Mouse (Mus musculus) left cerebral cortex, adult 18-20 months (tissue): ENCODE results near the gene Tek. TPM values are rescaled to one million over a fixed set of nuclear protein-coding genes. Genes with fewer than 3 reads are reported as not detected.
"Not testable (repeated sequence)": the region's sequence is repeated elsewhere in the genome, so short reads cannot be mapped to it uniquely, and the experiment has no call there.

ENCODE experiments used
- DNase-seq, 2 experiments: peaks; one replicate each; pipeline ENCODE4 v3.0.0; 2021 to 2022; ENCODE audit warnings: low spot score in 2 of 2, mixed read lengths in 1 of 2
- long read RNA-seq, 2 experiments: library from polyadenylated mRNA; stranded (forward); transcript quantifications; one replicate each; pipeline ENCODE4 v2.0.0; 2021
- total RNA-seq, 2 experiments: library from RNA; stranded (reverse); gene quantifications; 2 replicates each; pipeline ENCODE4 v1.2.3; 2021

Tek gene
- total RNA-seq, result 10 to 100 TPM in 1 of 2 experiments, 1 to 10 TPM in 1; 7.8 to 10.2 TPM
- long read RNA-seq, experiment 1, full-length matches to known transcripts, result 5 of 10 reads
- long read RNA-seq, experiment 1, partial matches to known transcripts, result 4 of 10 reads
- long read RNA-seq, experiment 1, other reads (novel, unspliced or antisense), result 1 of 10 reads
- long read RNA-seq, experiment 2, full-length matches to known transcripts, result 3 of 3 reads
- long read RNA-seq, experiment 2, partial matches to known transcripts, result 0 of 3 reads
- long read RNA-seq, experiment 2, other reads (novel, unspliced or antisense), result 0 of 3 reads

DNA sequence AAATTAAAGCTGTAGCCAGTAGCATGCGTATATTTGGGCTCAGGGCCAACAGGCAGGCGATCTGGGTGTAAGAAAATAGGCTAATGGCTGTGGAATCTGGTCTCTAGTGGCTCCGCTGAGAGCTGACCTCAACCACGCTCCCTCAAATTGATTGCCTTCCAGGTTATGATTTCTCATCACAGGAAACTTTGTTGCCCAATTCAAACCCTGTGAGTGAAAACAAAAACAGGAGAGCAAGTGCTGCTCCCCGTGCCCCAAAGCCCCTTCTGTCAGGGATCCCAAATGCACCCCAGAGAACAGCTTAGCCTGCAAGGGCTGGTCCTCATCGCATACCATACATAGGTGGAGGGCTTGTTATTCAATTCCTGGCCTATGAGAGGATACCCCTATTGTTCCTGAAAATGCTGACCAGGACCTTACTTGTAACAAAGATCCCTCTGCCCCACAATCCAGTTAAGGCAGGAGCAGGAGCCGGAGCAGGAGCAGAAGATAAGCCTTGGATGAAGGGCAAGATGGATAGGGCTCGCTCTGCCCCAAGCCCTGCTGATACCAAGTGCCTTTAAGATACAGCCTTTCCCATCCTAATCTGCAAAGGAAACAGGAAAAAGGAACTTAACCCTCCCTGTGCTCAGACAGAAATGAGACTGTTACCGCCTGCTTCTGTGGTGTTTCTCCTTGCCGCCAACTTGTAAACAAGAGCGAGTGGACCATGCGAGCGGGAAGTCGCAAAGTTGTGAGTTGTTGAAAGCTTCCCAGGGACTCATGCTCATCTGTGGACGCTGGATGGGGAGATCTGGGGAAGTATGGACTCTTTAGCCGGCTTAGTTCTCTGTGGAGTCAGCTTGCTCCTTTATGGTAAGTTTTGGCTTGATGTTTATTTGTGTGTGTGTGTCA, at the start of gene Tek:
Gene Tek, plus strand, starts transcription at position 452 of the 894 bp plus-strand sequence.
- no peak for DNase-seq

DNA sequence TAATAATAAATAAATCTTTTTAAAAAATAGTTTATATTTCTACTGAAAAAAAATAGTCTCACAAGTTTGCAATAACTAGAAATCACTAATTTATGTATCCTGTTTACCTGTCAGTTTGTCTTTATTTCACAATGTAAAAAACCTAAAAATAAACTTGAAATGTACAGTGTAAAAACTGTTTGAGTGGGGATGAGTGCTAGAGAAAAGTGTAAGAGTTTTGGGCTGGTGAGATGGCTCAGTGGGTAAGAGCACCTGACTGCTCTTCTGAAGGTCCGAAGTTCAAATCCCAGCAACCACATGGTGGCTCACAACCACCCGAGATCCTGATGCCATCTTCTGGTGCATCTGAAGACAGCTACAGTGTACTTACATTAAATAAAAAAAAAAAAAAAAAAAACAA, 49.3 kb upstream of the Tek start:
- not testable (repeated sequence) for DNase-seq

DNA sequence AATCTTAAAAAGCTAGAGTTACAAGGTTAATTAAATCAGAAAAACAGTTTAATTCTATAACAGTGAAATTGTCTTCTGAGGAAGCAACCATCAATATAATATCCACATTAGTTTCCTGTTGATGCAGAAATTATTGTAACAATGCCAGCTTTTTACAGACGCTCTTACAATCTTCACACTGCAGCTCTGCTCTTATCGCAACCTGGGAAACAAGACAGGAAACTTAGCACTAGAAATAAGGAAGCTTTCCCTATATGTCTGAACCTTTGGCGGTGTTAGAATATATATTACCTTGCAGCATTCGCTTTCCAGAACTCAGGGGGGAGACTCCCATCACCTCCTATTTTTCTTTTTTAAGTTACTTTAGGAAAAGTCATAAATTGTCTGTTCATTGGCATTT, 48.0 kb upstream of the Tek start:
- DNase-seq, result no peak

- no peak for DNase-seq
Observed at GRCm38 (mm10) chr4:94692175-94692574, 46.9 kb upstream of the Tek start.

- DNase-seq, result no peak
Observed at GRCm38 (mm10) chr4:94696368-94696767, 42.7 kb upstream of the Tek start.

DNA sequence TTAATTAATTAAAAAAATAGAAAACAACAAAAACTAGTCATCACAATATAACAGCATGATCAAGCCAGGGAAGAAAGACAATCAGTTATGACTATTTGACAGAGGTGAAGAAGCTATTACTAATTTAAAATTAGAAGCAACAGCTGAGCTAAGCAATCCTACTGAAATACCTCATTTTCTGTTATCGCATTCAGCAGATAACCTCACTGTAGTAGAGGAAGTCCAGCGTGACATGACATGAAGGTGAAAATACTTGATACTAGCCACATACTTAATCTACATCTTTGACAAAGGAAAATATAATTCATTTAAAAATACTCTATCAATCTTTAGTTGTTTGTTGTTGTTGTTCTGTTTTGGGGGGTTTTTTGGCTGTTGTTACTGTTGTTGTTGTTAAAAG, 28.1 kb upstream of the Tek start:
- DNase-seq, result no peak

DNA sequence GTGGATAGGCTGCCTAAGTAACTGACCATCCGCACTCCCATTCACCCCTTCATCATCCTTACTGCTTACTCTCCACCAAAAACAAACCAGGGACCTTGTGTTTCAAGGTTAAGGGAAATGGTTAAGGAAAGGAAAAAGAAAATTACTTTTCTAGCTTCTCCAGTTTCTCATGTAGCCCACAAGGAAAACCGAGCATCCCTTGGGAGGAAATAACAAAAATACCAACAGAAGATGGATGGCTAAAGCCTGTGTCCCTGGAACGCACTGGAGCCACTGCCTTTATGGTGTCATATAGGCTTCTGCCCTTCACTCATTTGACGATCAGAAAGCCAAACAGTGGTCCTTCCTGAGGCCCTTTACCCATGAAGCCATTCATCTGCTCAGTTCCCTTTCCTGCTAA, 27.7 kb upstream of the Tek start:
- no peak for DNase-seq

GRCm38 (mm10) chr4:94713741-94714140, 25.3 kb upstream of the Tek start:
- no peak for DNase-seq

- DNase-seq, result no peak
Observed at GRCm38 (mm10) chr4:94715166-94715565, 23.9 kb upstream of the Tek start.

DNA sequence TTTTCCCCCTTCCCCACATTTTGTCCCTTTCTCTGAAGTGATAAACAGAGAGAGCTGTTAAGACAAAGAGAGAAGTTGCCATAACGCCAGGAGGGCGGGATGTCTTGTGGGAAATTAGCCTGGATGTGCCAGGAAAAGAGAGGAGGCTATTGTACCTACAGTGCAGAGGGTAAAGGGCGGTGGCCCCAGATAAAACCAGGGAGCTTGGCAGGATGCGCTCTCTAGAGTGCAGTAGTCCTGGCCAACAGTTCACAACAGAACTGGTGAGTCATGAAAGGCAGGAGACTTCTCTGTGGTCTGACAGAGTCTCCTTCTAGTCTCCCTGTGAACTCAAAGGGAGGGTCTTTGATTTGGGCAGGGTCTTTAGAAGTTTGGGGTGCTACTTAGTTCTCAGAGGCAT, 13.3 kb upstream of the Tek start:
- DNase-seq, result no peak

- DNase-seq, result no peak
Observed at GRCm38 (mm10) chr4:94732721-94733120, 6.4 kb upstream of the Tek start.

DNA sequence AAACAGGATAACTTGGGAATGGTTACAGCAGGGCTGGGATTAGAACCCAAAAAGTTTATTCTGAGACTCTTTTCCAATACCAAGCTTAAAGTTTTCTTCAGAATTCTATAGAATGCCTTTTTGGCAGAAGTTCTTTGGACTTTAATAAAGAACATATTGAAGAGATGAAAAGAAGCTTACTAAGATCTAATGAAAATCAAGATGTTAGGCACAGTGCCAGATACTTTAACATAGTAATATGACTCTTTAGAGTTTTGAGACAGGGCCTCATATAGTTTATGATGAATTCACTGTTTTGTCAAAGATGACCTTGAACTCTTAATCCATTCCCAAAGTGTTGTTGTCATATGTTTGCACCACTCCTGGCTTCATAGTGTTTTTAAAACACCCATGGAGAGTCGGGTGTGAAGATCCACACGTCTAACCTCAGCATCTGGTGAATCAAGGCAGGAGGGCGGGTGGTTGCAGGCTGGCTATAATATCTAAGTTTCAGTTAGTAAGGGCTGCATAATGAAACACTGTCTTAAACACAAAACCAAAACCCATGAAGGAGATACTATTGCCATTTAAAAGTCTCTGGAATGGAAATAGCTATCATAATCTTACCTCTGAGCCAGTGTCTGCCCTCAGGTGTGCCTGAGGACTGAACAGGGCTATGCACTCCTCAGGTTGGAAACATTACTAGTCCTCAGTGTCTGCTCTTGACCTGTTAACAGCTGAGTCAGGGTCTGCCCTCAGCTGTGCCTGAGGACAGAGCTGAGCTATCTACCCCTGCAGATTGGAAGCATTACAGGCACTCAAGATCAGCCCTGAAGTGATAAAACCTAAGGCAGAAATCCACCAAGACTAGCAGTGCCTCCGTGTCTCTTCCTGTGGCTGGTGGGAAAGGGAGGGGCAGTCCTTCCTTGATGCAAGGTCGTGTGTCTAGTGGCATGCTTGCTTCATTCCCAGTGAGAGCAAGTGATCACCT, 1.5 kb upstream of the Tek start:
- no peak for DNase-seq

- no peak for DNase-seq
Observed at GRCm38 (mm10) chr4:94741824-94742223, 2.7 kb downstream of the Tek start.

DNA sequence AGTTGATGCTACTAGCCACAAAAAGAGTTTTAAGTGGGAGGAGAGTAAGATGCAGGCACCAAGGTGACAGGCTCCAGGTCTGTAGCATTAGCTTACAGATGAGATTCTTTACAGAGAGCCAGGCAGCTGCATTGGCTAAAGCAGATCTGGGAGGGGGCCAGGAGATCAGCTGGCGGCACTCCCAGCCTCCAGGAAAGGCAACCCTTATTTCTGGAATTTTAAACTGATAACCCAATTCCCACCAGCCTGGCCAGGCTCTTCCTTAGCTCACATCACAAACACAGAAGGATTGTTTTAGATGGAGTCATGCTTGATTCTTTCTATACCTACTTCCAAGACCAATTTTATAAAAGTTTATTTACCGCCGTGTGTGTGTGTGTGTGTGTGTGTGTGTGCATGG, 6.7 kb downstream of the Tek start:
- no peak for DNase-seq

DNA sequence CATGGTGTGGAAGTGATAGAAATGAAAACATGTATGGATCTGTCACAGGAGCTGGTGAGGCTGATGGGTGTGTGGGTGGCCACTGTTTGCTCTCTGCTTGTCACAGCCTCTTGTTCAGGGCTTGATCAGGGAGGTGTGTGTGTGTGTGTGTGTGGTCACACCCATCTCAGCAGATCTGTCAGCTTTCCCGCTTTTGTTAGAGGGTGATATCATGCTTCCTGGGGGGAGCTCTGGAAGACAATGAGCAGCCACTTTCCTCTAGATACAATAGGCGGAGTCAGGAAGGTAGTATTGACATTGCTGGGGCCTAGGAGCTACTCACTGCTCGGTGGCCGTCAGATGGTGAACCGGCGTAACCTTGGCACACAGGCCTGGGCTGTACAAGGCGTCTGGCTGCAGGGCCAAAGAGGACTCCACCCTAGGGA, 7.3 kb downstream of the Tek start:
- DNase-seq, result no peak

DNA sequence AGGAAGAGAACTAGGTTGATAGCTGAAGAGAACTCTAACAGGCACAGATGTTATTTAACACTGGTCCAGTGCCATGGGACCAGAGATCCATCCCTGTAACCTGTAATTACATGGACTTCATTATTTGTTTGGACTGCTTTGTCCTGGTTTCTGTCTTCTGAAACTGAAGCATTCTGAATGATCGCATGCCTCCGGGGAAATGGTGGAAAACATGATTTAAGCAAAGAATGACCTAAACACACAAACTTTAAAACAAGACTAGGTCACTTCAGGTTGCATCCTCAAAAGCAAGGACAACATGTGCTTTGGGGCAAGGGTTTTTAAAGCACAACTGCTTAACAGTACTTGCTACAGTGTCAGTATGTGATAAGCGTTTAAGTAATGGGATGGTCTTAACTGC, 8.2 kb downstream of the Tek start:
- DNase-seq, result no peak

GRCm38 (mm10) chr4:94752512-94752911, 13.4 kb downstream of the Tek start:
- no peak for DNase-seq

DNA sequence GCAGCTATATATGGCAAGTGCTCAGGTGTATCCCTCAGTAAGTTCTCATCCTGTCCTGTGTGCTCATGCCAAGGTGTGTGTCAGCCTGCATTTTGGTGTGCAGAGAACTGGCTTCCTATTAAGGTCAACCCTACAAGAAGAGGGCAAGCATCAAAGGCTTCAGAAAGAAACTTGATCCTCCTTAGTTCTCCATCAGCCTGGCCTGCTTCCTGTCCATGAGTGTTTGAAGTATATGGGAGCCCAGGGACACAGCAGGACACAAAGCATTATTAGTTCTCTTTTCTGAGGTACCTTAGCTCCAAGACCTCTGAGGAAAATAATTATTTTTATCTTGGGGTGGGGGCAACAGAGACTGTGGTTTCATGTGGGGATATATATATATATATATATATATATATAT, 26.1 kb downstream of the Tek start:
- no peak for DNase-seq

DNA sequence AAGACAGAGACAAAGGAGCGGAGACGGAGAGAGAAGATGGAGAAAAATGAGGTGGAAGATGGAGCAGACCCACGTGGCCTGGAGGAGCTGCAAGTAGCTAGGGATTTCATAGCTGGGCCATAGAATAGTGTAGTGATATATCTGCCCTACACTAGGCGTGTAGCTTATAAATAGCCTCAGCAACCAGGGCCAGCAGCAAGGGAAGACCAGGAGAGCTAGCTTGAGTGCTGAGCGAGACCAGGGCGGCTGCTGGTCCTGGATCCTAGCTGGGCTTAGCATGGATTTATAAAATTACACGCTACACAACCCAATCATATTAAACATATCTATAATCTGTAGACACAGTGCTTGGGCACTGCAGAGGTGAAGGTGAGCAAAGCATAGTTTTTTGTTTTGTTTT, 27.1 kb downstream of the Tek start:
- DNase-seq, result no peak

GRCm38 (mm10) chr4:94768624-94769023, 29.5 kb downstream of the Tek start:
- no peak for DNase-seq

DNA sequence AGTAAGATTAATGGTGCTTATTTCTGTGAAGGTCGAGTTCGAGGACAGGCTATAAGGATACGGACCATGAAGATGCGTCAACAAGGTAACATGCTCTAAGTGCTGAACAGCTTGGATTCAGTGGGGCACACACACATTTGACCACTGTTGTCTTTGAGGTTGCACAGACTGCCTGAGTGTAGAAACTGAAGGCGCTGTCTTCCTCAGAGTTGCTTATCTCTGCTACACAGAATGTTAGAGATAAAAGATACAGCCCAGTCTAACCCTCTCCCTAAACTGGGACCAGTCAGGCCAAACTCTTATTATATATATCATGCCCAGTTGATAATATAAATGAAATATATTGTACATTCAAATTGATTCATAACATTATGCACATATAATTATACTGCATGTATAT, 42.0 kb downstream of the Tek start:
- DNase-seq, result no peak
